Mouse (Mus musculus): ENCODE data around the gene Mmab. TPM values are rescaled to one million over a fixed set of nuclear protein-coding genes. Genes with fewer than 3 reads are reported as not detected.

Mmab gene
- polyA plus RNA-seq, 1 experiment from 2014 or later, result 18.9 TPM

DNA sequence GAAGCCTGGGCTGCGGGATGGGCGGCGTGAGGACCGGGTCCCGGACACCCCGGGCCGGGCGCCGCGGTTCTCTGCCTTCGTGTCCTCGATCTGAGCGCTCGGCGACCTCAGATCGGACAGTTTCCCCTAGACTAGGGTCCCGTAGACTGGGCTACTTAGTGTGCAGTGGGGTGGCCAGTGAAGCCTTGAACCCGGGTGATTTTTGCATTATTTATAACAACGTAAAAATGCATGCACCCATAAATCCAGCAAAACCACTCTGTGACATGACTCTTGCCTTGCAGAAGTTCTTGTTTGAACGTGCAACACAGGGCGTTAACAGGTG lies 470 bp upstream of the Mmab start:
- DNase-seq (ENCODE audit: low spot score) (no peak), ATAC-seq (replicated peaks; ENCODE audit: low FRiP score, low read depth) (no peak)
- TF ChIP-seq CTCF (IDR thresholded peaks at IDR 0.05; ENCODE audit: low read depth), result no peak
- H3K9me3 ChIP-seq (replicated peaks; ENCODE audit: low read length), result no peaks in the 10 kb centered on the region
- under 1% methylated on average over 21 of the region's 21 CpGs for WGBS
- no peak overlapping the region for H3K27ac ChIP-seq
- H3K4me1 ChIP-seq (replicated peaks; ENCODE audit: insufficient read depth, low read length), result peaks cover 12% of the 10 kb centered on the region
- H3K27me3 ChIP-seq (ENCODE audit: insufficient read depth, low read length), result no peaks in the 10 kb centered on the region
- peak overlapping the region; percentile 74 for H3K4me3 ChIP-seq (replicated peaks; ENCODE audit: low read depth, low read length)
- 0 out of 2 replicates have a peak, but pooled peaks cover 4% of the 10 kb centered on the region for H3K36me3 ChIP-seq (ENCODE audit: insufficient read depth, low read length)
- peak overlapping the region; percentile 74 for H3K4me2 ChIP-seq (ENCODE audit: low read length)
- H3K9ac ChIP-seq (ENCODE audit: low read depth, low read length), result peak overlapping the region; percentile 74

DNA sequence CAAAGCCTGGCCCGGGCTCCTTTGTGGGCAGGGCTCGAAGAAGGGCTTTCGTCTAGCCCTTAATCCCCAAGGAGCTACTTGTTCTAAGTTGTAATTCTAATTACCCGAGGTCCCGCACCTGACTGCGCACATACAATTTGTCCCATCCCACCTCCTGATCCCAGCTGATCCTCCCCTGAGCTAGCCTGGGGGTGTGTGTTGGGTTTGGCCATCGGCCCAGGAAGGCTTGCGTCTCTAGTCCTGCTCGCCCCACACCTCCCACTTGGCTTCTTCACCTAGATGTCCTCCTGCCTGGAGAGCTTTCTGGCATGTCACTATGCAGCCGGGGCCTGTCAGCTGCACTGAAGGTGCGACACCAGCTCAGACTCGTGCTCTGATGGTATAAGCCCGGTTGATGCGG lies 8.3 kb downstream of the Mmab start:
- no peak overlapping the region for H3K4me2 ChIP-seq (ENCODE audit: low read length)
- TF ChIP-seq CTCF (IDR thresholded peaks at IDR 0.05; ENCODE audit: low read depth), result no peak
- no peak for ATAC-seq (replicated peaks; ENCODE audit: low FRiP score, low read depth)
- no peaks in the 10 kb centered on the region for H3K27me3 ChIP-seq (ENCODE audit: insufficient read depth, low read length)
- DNase-seq (ENCODE audit: low spot score), result no peak
- 64% methylated on average over 14 of the region's 14 CpGs for WGBS
- H3K9me3 ChIP-seq (replicated peaks; ENCODE audit: low read length), result no peaks in the 10 kb centered on the region
- no peak overlapping the region for H3K27ac ChIP-seq
- H3K4me1 ChIP-seq (replicated peaks; ENCODE audit: insufficient read depth, low read length), result no peaks in the 10 kb centered on the region
- H3K36me3 ChIP-seq (ENCODE audit: insufficient read depth, low read length), result peaks cover 23% of the 10 kb centered on the region
- H3K4me3 ChIP-seq (replicated peaks; ENCODE audit: low read depth, low read length), result no peak overlapping the region
- H3K9ac ChIP-seq (ENCODE audit: low read depth, low read length), result no peak overlapping the region

DNA sequence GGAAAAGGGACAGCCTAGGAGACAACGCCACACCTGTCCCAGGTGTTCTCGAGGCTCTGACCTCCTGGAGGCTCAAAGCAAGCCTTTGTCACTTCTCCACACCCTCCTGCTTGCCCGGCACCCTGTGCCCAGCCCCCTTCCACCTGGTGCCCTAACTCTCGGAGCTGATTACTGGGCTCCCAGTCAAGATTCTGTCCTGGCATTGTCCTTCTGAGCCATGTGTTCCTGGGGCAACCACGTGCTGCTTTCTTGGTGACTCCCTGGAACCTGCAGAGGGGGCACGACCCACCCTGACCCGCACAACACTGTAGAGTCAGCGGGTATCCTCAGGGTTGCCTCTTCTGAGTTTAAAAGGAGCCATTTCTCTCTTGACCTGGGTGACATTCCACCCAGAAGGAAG lies 9.5 kb downstream of the Mmab start:
- no peak for TF ChIP-seq CTCF (IDR thresholded peaks at IDR 0.05; ENCODE audit: low read depth)
- Histone ChIP-seq H3K27ac (no peak overlapping the region), H3K4me1 (replicated peaks; ENCODE audit: insufficient read depth, low read length) (no peaks in the 10 kb centered on the region), H3K4me3 (replicated peaks; ENCODE audit: low read depth, low read length) (no peak overlapping the region), H3K9me3 (replicated peaks; ENCODE audit: low read length) (no peaks in the 10 kb centered on the region), H3K27me3 (ENCODE audit: insufficient read depth, low read length) (no peaks in the 10 kb centered on the region), H3K9ac (ENCODE audit: low read depth, low read length) (no peak overlapping the region), H3K36me3 (ENCODE audit: insufficient read depth, low read length) (peaks cover 23% of the 10 kb centered on the region), H3K4me2 (ENCODE audit: low read length) (no peak overlapping the region)
- 92% methylated on average over 8 of the region's 8 CpGs for WGBS
- DNase-seq (ENCODE audit: low spot score), result no peak
- no peak for ATAC-seq (replicated peaks; ENCODE audit: low FRiP score, low read depth)

DNA sequence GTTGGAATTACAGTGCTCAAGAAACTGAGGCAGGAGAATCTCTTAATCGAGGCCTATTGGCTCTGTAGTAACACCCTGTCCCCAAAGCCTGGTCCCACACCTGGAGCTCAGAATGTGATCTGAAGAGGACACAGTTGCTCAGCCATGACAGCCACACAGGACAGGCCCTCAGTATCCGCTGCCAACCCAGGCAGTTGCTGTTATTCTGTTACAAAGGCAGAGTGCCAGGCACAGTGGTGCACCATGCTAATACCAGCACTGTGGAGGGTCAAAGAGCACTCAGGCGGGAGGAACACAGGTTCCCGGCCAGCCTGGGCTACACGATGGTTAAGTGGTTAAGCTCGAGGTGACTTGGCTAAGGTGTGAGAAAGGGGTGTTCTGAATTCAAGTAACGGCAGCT lies 14.1 kb downstream of the Mmab start:
- no peak overlapping the region for H3K27ac ChIP-seq
- no peak for ATAC-seq (replicated peaks; ENCODE audit: low FRiP score, low read depth)
- H3K27me3 ChIP-seq (ENCODE audit: insufficient read depth, low read length), result no peaks in the 10 kb centered on the region
- 0 out of 2 replicates have a peak, but pooled peaks cover 2% of the 10 kb centered on the region for H3K36me3 ChIP-seq (ENCODE audit: insufficient read depth, low read length)
- H3K4me2 ChIP-seq (ENCODE audit: low read length), result no peak overlapping the region
- H3K4me1 ChIP-seq (replicated peaks; ENCODE audit: insufficient read depth, low read length), result no peaks in the 10 kb centered on the region
- 82% methylated on average over 7 of the region's 7 CpGs for WGBS
- no peak overlapping the region for H3K4me3 ChIP-seq (replicated peaks; ENCODE audit: low read depth, low read length)
- TF ChIP-seq CTCF (IDR thresholded peaks at IDR 0.05; ENCODE audit: low read depth), result no peak
- no peaks in the 10 kb centered on the region for H3K9me3 ChIP-seq (replicated peaks; ENCODE audit: low read length)
- DNase-seq (ENCODE audit: low spot score), result no peak
- H3K9ac ChIP-seq (ENCODE audit: low read depth, low read length), result no peak overlapping the region

DNA sequence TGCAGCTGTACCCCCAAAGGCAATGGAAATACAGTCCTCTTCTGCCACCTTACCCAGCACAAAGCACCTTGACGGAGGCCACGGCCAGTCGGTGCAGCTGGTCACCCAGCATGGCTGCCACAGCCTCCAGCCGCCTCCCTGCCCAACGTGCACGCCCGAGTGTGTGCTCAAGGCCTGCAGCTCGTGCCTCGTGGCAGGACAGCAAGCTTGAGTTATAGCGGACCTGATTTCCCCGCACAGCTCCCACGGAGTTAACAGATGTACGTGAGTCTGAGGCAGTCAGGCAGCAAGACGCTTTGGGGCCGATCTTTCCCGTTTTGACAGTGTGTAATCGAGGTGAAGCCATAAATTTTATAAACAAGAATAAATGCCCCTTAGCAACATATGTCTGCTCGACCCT lies 15.2 kb downstream of the Mmab start:
- no peak for TF ChIP-seq CTCF (IDR thresholded peaks at IDR 0.05; ENCODE audit: low read depth)
- WGBS, result 19% methylated on average over 18 of the region's 18 CpGs
- no peaks in the 10 kb centered on the region for H3K9me3 ChIP-seq (replicated peaks; ENCODE audit: low read length)
- no peak for ATAC-seq (replicated peaks; ENCODE audit: low FRiP score, low read depth)
- H3K9ac ChIP-seq (ENCODE audit: low read depth, low read length), result no peak overlapping the region
- no peak overlapping the region for H3K4me2 ChIP-seq (ENCODE audit: low read length)
- DNase-seq (ENCODE audit: low spot score), result no peak
- no peaks in the 10 kb centered on the region for H3K36me3 ChIP-seq (ENCODE audit: insufficient read depth, low read length)
- H3K27ac ChIP-seq, result no peak overlapping the region
- no peak overlapping the region for H3K4me3 ChIP-seq (replicated peaks; ENCODE audit: low read depth, low read length)
- no peaks in the 10 kb centered on the region for H3K27me3 ChIP-seq (ENCODE audit: insufficient read depth, low read length)
- H3K4me1 ChIP-seq (replicated peaks; ENCODE audit: insufficient read depth, low read length), result no peaks in the 10 kb centered on the region

DNA sequence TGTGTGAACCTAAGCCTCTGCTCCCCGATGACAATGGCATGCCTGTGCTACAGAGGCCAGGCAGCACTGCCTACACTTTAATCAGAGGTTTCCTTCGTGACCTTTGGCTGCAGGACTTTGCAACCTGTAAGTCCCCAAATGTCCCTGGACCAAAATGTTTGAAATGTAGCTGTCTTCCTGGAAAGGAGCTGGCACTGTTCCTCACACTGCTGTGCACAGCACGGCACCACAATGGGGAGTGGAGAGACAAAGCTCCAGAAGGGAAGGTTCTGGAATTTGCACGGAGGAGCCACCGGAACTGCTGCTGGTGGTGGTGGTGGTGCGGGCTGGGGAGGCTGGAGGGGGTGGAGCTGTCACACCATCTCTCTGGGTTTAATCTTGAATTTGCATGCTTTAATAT lies 17.1 kb downstream of the Mmab start:
- Histone ChIP-seq H3K4me2 (ENCODE audit: low read length) (no peak overlapping the region), H3K9ac (ENCODE audit: low read depth, low read length) (no peak overlapping the region), H3K4me3 (replicated peaks; ENCODE audit: low read depth, low read length) (no peak overlapping the region), H3K27ac (no peak overlapping the region), H3K27me3 (ENCODE audit: insufficient read depth, low read length) (no peaks in the 10 kb centered on the region), H3K36me3 (ENCODE audit: insufficient read depth, low read length) (no peaks in the 10 kb centered on the region), H3K9me3 (replicated peaks; ENCODE audit: low read length) (no peaks in the 10 kb centered on the region), H3K4me1 (replicated peaks; ENCODE audit: insufficient read depth, low read length) (peaks cover 3% of the 10 kb centered on the region; the same call in 1 of the 2 replicates)
- ATAC-seq (replicated peaks; ENCODE audit: low FRiP score, low read depth) (no peak), DNase-seq (ENCODE audit: low spot score) (no peak)
- whole genome bisulfite sequencing, result 75% methylated on average over 6 of the region's 6 CpGs
- TF ChIP-seq CTCF (IDR thresholded peaks at IDR 0.05; ENCODE audit: low read depth), result no peak

DNA sequence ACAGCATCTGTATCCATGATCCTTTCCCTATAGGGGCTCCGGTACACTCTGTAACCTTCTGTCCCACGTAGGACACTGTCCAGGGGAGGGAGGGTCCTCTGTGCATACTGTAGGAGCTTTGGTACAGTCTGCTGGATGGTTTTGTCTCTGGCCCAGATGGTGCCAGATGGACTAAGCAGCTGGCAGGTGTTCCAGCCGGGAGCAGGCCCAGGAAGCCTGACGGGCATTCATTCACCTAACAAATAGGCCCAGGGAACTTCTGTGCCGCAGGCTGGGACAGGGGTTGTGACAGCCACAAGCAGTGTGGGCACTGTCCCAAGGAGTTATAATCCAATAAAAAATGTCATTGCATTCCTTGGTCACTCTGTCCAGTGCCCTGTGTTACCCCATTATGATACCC lies 19.9 kb downstream of the Mmab start:
- Histone ChIP-seq H3K27me3 (ENCODE audit: insufficient read depth, low read length) (no peaks in the 10 kb centered on the region), H3K4me2 (ENCODE audit: low read length) (no peak overlapping the region), H3K9me3 (replicated peaks; ENCODE audit: low read length) (no peaks in the 10 kb centered on the region), H3K27ac (no peak overlapping the region), H3K9ac (ENCODE audit: low read depth, low read length) (no peak overlapping the region), H3K36me3 (ENCODE audit: insufficient read depth, low read length) (peaks cover 19% of the 10 kb centered on the region), H3K4me1 (replicated peaks; ENCODE audit: insufficient read depth, low read length) (peaks cover 6% of the 10 kb centered on the region; the same call in 1 of the 2 replicates), H3K4me3 (replicated peaks; ENCODE audit: low read depth, low read length) (no peak overlapping the region)
- WGBS, result 79% methylated on average over 5 of the region's 5 CpGs
- no peak for DNase-seq (ENCODE audit: low spot score)
- ATAC-seq (replicated peaks; ENCODE audit: low FRiP score, low read depth), result no peak
- no peak for TF ChIP-seq CTCF (IDR thresholded peaks at IDR 0.05; ENCODE audit: low read depth)
